Mouse (Mus musculus): ENCODE data around the gene Kif11. TPM values are rescaled to one million over a fixed set of nuclear protein-coding genes. Genes with fewer than 3 reads are reported as not detected.

The Kif11 gene
- polyA plus RNA-seq, 1 experiment, result 8.9 TPM

- Histone ChIP-seq H3K27ac (ENCODE audit: control insufficient read depth, insufficient read depth, low read depth, low read length) (no peak overlapping the region), H3K36me3 (ENCODE audit: control insufficient read depth, insufficient read depth, low read length) (peaks cover 2% of the 10 kb centered on the region), H3K4me3 (ENCODE audit: control insufficient read depth, low read depth, low read length) (no peak overlapping the region), H3K4me1 (ENCODE audit: control insufficient read depth, insufficient read depth, low read length) (no peaks in the 10 kb centered on the region), H3K27me3 (ENCODE audit: control insufficient read depth, insufficient read depth, low read length) (no peaks in the 10 kb centered on the region)
- TF ChIP-seq CTCF (IDR thresholded peaks at IDR 0.05; ENCODE audit: control insufficient read depth, insufficient read depth, insufficient replicate concordance, low read depth, low read length), result no peak
- TF ChIP-seq POLR2A (IDR thresholded peaks at IDR 0.05; ENCODE audit: control insufficient read depth, low read depth, low read length), result no peak
These were observed 43.4 kb downstream of the Kif11 start for GRCm38 (mm10) chr19:37419613-37420012.

GRCm38 (mm10) chr19:37428589-37428988 is 52.4 kb downstream of the Kif11 start:
- H3K4me3 ChIP-seq (ENCODE audit: control insufficient read depth, low read depth, low read length), result no peak overlapping the region
- H3K4me1 ChIP-seq (ENCODE audit: control insufficient read depth, insufficient read depth, low read length), result no peaks in the 10 kb centered on the region
- H3K27ac ChIP-seq (ENCODE audit: control insufficient read depth, insufficient read depth, low read depth, low read length), result no peak overlapping the region
- no peaks in the 10 kb centered on the region for H3K36me3 ChIP-seq (ENCODE audit: control insufficient read depth, insufficient read depth, low read length)
- no peaks in the 10 kb centered on the region for H3K27me3 ChIP-seq (ENCODE audit: control insufficient read depth, insufficient read depth, low read length)
- TF ChIP-seq POLR2A (IDR thresholded peaks at IDR 0.05; ENCODE audit: control insufficient read depth, low read depth, low read length) (no peak), CTCF (IDR thresholded peaks at IDR 0.05; ENCODE audit: control insufficient read depth, insufficient read depth, insufficient replicate concordance, low read depth, low read length) (no peak)

GRCm38 (mm10) chr19:37431139-37431756 is 55.0 kb downstream of the Kif11 start:
- Histone ChIP-seq H3K4me1 (ENCODE audit: control insufficient read depth, insufficient read depth, low read length) (peaks cover 6% of the 10 kb centered on the region), H3K4me3 (ENCODE audit: control insufficient read depth, low read depth, low read length) (no peak overlapping the region), H3K36me3 (ENCODE audit: control insufficient read depth, insufficient read depth, low read length) (no peaks in the 10 kb centered on the region), H3K27ac (ENCODE audit: control insufficient read depth, insufficient read depth, low read depth, low read length) (no peak overlapping the region), H3K27me3 (ENCODE audit: control insufficient read depth, insufficient read depth, low read length) (peaks cover 3% of the 10 kb centered on the region; the same call in 1 of the 2 replicates)
- TF ChIP-seq CTCF (IDR thresholded peaks at IDR 0.05; ENCODE audit: control insufficient read depth, insufficient read depth, insufficient replicate concordance, low read depth, low read length) (no peak), POLR2A (IDR thresholded peaks at IDR 0.05; ENCODE audit: control insufficient read depth, low read depth, low read length) (no peak)

GRCm38 (mm10) chr19:37432868-37433570 is 56.8 kb downstream of the Kif11 start:
- Histone ChIP-seq H3K27ac (ENCODE audit: control insufficient read depth, insufficient read depth, low read depth, low read length) (no peak overlapping the region), H3K27me3 (ENCODE audit: control insufficient read depth, insufficient read depth, low read length) (peaks cover 3% of the 10 kb centered on the region; the same call in 1 of the 2 replicates), H3K36me3 (ENCODE audit: control insufficient read depth, insufficient read depth, low read length) (no peaks in the 10 kb centered on the region), H3K4me1 (ENCODE audit: control insufficient read depth, insufficient read depth, low read length) (peaks cover 9% of the 10 kb centered on the region), H3K4me3 (ENCODE audit: control insufficient read depth, low read depth, low read length) (peak overlapping the region; percentile 3)
- TF ChIP-seq POLR2A (IDR thresholded peaks at IDR 0.05; ENCODE audit: control insufficient read depth, low read depth, low read length) (no peak), CTCF (IDR thresholded peaks at IDR 0.05; ENCODE audit: control insufficient read depth, insufficient read depth, insufficient replicate concordance, low read depth, low read length) (no peak)

GRCm38 (mm10) chr19:37433895-37434262 is 57.7 kb downstream of the Kif11 start:
- Histone ChIP-seq H3K4me1 (ENCODE audit: control insufficient read depth, insufficient read depth, low read length) (peaks cover 9% of the 10 kb centered on the region), H3K27ac (ENCODE audit: control insufficient read depth, insufficient read depth, low read depth, low read length) (no peak overlapping the region), H3K36me3 (ENCODE audit: control insufficient read depth, insufficient read depth, low read length) (no peaks in the 10 kb centered on the region), H3K4me3 (ENCODE audit: control insufficient read depth, low read depth, low read length) (peak overlapping the region; percentile 82), H3K27me3 (ENCODE audit: control insufficient read depth, insufficient read depth, low read length) (peaks cover 3% of the 10 kb centered on the region; the same call in 1 of the 2 replicates)
- TF ChIP-seq POLR2A (IDR thresholded peaks at IDR 0.05; ENCODE audit: control insufficient read depth, low read depth, low read length) (no peak), CTCF (IDR thresholded peaks at IDR 0.05; ENCODE audit: control insufficient read depth, insufficient read depth, insufficient replicate concordance, low read depth, low read length) (no peak)

- peaks cover 9% of the 10 kb centered on the region for H3K4me1 ChIP-seq (ENCODE audit: control insufficient read depth, insufficient read depth, low read length)
- H3K27ac ChIP-seq (ENCODE audit: control insufficient read depth, insufficient read depth, low read depth, low read length), result 0 out of 2 replicates have a peak within 1 kb of the TSS, but pooled peaks have one; percentile 19
- H3K27me3 ChIP-seq (ENCODE audit: control insufficient read depth, insufficient read depth, low read length), result peaks cover 3% of the 10 kb centered on the region; the same call in 1 of the 2 replicates
- H3K36me3 ChIP-seq (ENCODE audit: control insufficient read depth, insufficient read depth, low read length), result no peaks in the 10 kb centered on the region
- H3K4me3 ChIP-seq (ENCODE audit: control insufficient read depth, low read depth, low read length), result peak within 1 kb of the TSS; percentile 82
- TF ChIP-seq POLR2A (IDR thresholded peaks at IDR 0.05; ENCODE audit: control insufficient read depth, low read depth, low read length) (0 out of 2 replicates have a peak, but pooled peaks have one; percentile 22), CTCF (IDR thresholded peaks at IDR 0.05; ENCODE audit: control insufficient read depth, insufficient read depth, insufficient replicate concordance, low read depth, low read length) (no peak)
These were observed 58.2 kb downstream of the Kif11 start, which contains the start of gene Hhex for GRCm38 (mm10) chr19:37434263-37434951. TSS of gene Hhex (plus strand) at chr19:37434810.

Measured in testis, adult 2 months (tissue).